Mouse (Mus musculus): ENCODE measurements around the gene Mrpl27.
"Not testable (repeated sequence)": the region's sequence is repeated elsewhere in the genome, so short reads cannot be mapped to it uniquely, and the experiment has no call there.

The Mrpl27 gene

GRCm38 (mm10) chr11:94653663-94654436, at the start of gene Mrpl27, which contains the start of gene Eme1:
Gene Mrpl27 (plus strand): TSS chr11:94653767.
Gene Eme1 (minus strand): TSS chr11:94653964.
- DNase-seq (ENCODE audit: low spot score in 2 of 2): peak; percentile 68 to 75

GRCm38 (mm10) chr11:94610744-94611740, 42.5 kb upstream of the Mrpl27 start:
- DNase-seq (ENCODE audit: low spot score in 2 of 2): no peak

- no peak for DNase-seq (ENCODE audit: low spot score in 2 of 2)
Measured at GRCm38 (mm10) chr11:94614603-94615002, 39.0 kb upstream of the Mrpl27 start.

GRCm38 (mm10) chr11:94615494-94615893, 38.1 kb upstream of the Mrpl27 start:
- DNase-seq (ENCODE audit: low spot score in 2 of 2): no peak

GRCm38 (mm10) chr11:94617646-94618045, 35.9 kb upstream of the Mrpl27 start:
- DNase-seq (ENCODE audit: low spot score in 2 of 2): no peak

GRCm38 (mm10) chr11:94620766-94621457, 32.7 kb upstream of the Mrpl27 start:
- no peak for DNase-seq (ENCODE audit: low spot score in 2 of 2)

GRCm38 (mm10) chr11:94621458-94621852, 32.1 kb upstream of the Mrpl27 start:
- no peak for DNase-seq (ENCODE audit: low spot score in 2 of 2)

- DNase-seq (ENCODE audit: low spot score in 2 of 2): no peak
Measured at GRCm38 (mm10) chr11:94622162-94622561, 31.4 kb upstream of the Mrpl27 start.

GRCm38 (mm10) chr11:94629199-94629883, 24.2 kb upstream of the Mrpl27 start, which contains the start of gene Lrrc59:
Gene Lrrc59 (plus strand): TSS chr11:94629767.
- peak; percentile 90 to 96 for DNase-seq (ENCODE audit: low spot score in 2 of 2)

- DNase-seq (ENCODE audit: low spot score in 2 of 2): no peak
Measured at GRCm38 (mm10) chr11:94629884-94630198, 23.7 kb upstream of the Mrpl27 start.

- DNase-seq (ENCODE audit: low spot score in 2 of 2): no peak
Measured at GRCm38 (mm10) chr11:94630199-94631011, 23.2 kb upstream of the Mrpl27 start.

GRCm38 (mm10) chr11:94631969-94632368, 21.6 kb upstream of the Mrpl27 start:
- DNase-seq (ENCODE audit: low spot score in 2 of 2): no peak

GRCm38 (mm10) chr11:94632988-94633387, 20.6 kb upstream of the Mrpl27 start:
- DNase-seq (ENCODE audit: low spot score in 2 of 2): no peak

- no peak for DNase-seq (ENCODE audit: low spot score in 2 of 2)
Measured at GRCm38 (mm10) chr11:94634431-94634830, 19.1 kb upstream of the Mrpl27 start.

- DNase-seq (ENCODE audit: low spot score in 2 of 2): no peak
Measured at GRCm38 (mm10) chr11:94644461-94645219, 8.9 kb upstream of the Mrpl27 start.

GRCm38 (mm10) chr11:94646457-94646856, 7.1 kb upstream of the Mrpl27 start:
- no peak for DNase-seq (ENCODE audit: low spot score in 2 of 2)

- DNase-seq (ENCODE audit: low spot score in 2 of 2): not testable (repeated sequence)
Measured at GRCm38 (mm10) chr11:94651241-94651640, 2.3 kb upstream of the Mrpl27 start.

GRCm38 (mm10) chr11:94652973-94653372, 594 bp upstream of the Mrpl27 start:
- DNase-seq (ENCODE audit: low spot score in 2 of 2): no peak

GRCm38 (mm10) chr11:94661344-94661743, 7.8 kb downstream of the Mrpl27 start:
- no peak for DNase-seq (ENCODE audit: low spot score in 2 of 2)

- no peak for DNase-seq (ENCODE audit: low spot score in 2 of 2)
Measured at GRCm38 (mm10) chr11:94665281-94665680, 11.7 kb downstream of the Mrpl27 start.

All from spleen, postnatal 14 days (tissue).